Mouse (Mus musculus): ENCODE measurements around the gene Celf5. TPM values are rescaled to one million over a fixed set of nuclear protein-coding genes. Genes with fewer than 3 reads are reported as not detected.

Celf5 gene
- polyA plus RNA-seq, 1 experiment from 2014 or later: 9.7 TPM

DNA sequence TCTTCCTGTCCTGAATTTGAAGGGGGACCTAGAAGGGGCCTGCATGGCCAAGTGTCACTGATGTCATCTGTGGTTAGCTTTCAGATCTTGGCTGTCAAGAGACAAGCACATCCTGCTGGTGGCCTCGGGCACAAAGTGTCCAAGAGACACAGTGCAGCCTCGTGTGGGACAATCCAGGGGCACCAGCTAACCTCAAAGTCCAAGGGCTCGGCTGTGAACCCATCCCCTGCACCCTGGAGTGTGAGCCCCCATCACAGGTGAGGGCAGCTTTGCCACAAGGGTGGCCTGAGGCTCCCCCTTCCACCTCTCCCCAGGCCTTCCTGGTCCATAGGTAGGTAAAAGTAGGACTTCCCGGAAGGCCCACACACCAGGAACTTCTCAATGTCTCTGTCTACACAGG, 19.0 kb downstream of the Celf5 start:
- no peak overlapping the region for H3K27ac ChIP-seq (ENCODE audit: low read depth, low read length)
- H3K9me3 ChIP-seq (ENCODE audit: control insufficient read depth, low read length): no peaks in the 10 kb centered on the region
- H3K4me2 ChIP-seq (ENCODE audit: low read depth, low read length, severe bottlenecking): no peak overlapping the region
- ATAC-seq (replicated peaks; ENCODE audit: low FRiP score) (no peak), DNase-seq (ENCODE audit: low spot score) (peak; percentile 48)
- peaks cover 52% of the 10 kb centered on the region for H3K27me3 ChIP-seq (ENCODE audit: control insufficient read depth, insufficient read depth, low read length)
- peaks cover 9% of the 10 kb centered on the region for H3K4me1 ChIP-seq (replicated peaks; ENCODE audit: control insufficient read depth, insufficient read depth, low read length)
- H3K9ac ChIP-seq (ENCODE audit: low read length): no peak overlapping the region
- no peak overlapping the region for H3K4me3 ChIP-seq (ENCODE audit: low read depth, low read length)
- WGBS: 72% methylated on average over 4 of the region's 4 CpGs
- H3K36me3 ChIP-seq (ENCODE audit: control insufficient read depth, insufficient read depth, low read length): no peaks in the 10 kb centered on the region

DNA sequence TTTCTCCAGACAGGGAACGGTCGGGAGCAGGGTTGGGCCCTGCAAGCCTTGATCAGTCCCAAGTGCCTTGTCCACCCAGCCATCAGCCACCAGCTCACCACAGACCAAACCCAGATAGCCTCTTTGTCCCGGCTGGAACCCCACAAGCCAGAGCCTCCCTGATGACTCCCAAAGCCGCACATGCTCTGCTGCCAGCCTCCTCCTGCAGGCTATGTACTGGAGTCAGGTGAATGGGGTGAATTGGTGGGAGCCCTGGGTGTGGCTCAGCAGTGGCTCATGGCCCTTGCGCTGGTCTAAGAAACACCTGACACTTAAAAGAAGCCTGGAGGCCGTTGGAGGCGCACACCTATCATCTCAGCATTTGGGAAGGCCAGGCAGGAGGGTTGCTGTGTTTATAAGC, 19.6 kb downstream of the Celf5 start:
- Histone ChIP-seq H3K9me3 (ENCODE audit: control insufficient read depth, low read length) (no peaks in the 10 kb centered on the region), H3K4me1 (replicated peaks; ENCODE audit: control insufficient read depth, insufficient read depth, low read length) (peaks cover 9% of the 10 kb centered on the region), H3K9ac (ENCODE audit: low read length) (no peak overlapping the region), H3K27ac (ENCODE audit: low read depth, low read length) (no peak overlapping the region), H3K36me3 (ENCODE audit: control insufficient read depth, insufficient read depth, low read length) (no peaks in the 10 kb centered on the region), H3K4me3 (ENCODE audit: low read depth, low read length) (no peak overlapping the region), H3K4me2 (ENCODE audit: low read depth, low read length, severe bottlenecking) (no peak overlapping the region), H3K27me3 (ENCODE audit: control insufficient read depth, insufficient read depth, low read length) (peaks cover 56% of the 10 kb centered on the region)
- DNase-seq (ENCODE audit: low spot score): no peak
- ATAC-seq (replicated peaks; ENCODE audit: low FRiP score): no peak
- WGBS: 79% methylated on average over 7 of the region's 7 CpGs

DNA sequence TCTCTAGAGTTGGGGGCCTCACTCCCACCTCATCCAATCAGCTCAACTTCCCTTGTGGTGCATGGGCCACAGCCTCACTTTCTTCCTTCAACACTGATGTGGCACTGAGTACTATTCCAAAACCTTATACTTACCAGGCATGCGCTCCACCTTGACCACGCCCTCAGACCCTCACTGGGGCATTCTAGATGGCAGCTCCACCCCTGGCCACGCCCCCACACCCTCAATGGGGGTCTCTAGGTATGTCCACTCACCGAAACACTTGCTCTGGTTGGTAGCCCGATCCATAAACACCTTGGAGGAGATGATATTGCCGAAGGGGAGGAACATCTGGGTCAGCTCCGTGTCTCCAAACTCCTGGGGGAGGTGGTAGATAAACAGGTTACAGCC, 20.1 kb downstream of the Celf5 start:
- Histone ChIP-seq H3K36me3 (ENCODE audit: control insufficient read depth, insufficient read depth, low read length) (no peaks in the 10 kb centered on the region), H3K27ac (ENCODE audit: low read depth, low read length) (no peak overlapping the region), H3K4me2 (ENCODE audit: low read depth, low read length, severe bottlenecking) (no peak overlapping the region), H3K9me3 (ENCODE audit: control insufficient read depth, low read length) (no peaks in the 10 kb centered on the region), H3K4me1 (replicated peaks; ENCODE audit: control insufficient read depth, insufficient read depth, low read length) (peaks cover 9% of the 10 kb centered on the region), H3K27me3 (ENCODE audit: control insufficient read depth, insufficient read depth, low read length) (peaks cover 56% of the 10 kb centered on the region), H3K9ac (ENCODE audit: low read length) (no peak overlapping the region), H3K4me3 (ENCODE audit: low read depth, low read length) (no peak overlapping the region)
- ATAC-seq (replicated peaks; ENCODE audit: low FRiP score) (no peak), DNase-seq (ENCODE audit: low spot score) (no peak)
- 37% methylated on average over 7 of the region's 7 CpGs for WGBS

DNA sequence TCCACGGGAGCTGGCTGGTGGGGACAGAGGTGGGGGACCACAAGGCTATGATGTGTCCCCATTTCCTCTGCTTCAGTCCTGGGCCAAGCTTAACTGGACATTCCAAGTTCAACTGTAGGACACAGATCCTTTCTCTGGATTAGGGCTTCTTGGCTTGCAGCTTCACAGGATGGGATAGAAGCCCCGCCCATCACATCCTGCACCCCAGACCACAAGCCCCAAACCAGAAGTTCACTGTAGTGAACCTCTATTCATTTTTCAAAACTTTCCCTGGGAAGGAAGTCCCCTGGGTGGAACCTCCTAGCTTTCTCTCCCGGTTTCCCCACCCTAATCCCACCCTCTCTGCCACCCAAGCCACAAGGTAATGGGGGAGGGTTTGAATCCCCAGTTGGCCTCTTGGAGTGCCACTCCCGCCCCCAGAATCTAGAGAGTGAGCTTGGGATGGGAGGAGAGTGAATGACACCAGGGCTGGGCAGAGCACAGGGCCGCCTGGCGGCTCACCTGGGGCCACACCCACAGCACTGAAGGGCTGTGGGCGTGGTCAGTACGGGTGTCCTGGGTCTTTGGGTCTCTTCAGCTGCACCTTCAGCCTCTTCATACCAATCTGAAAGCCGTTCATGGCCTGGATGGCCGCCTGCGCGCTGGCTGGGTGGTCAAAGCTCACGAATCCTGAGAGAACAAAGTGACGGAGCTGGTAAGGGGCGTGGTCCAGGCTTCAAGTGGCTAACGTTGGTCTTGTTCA, 20.7 kb downstream of the Celf5 start:
- DNase-seq (ENCODE audit: low spot score): no peak
- H3K4me2 ChIP-seq (ENCODE audit: low read depth, low read length, severe bottlenecking): no peak overlapping the region

DNA sequence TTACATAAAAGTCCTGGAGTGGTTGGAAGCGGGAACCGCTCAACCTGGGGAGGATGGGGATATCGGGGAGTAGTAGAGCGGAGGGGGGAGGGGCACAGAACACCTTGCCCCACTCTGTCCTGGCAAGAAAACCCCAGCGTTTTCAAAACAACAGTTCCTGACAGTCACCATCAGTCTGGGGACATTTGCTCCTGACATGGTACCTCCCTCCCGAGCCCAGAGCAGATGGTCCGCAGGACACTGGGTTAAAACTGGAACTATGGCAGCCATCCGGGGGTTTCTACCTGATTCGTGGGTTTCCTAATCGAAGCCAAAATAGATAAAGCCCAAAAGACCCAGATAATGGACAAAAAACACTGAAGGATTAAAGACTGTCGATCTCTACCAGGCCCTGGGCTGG, 21.6 kb downstream of the Celf5 start:
- no peak for ATAC-seq (replicated peaks; ENCODE audit: low FRiP score)
- Histone ChIP-seq H3K9ac (ENCODE audit: low read length) (no peak overlapping the region), H3K27ac (ENCODE audit: low read depth, low read length) (no peak overlapping the region), H3K4me3 (ENCODE audit: low read depth, low read length) (no peak overlapping the region), H3K27me3 (ENCODE audit: control insufficient read depth, insufficient read depth, low read length) (peaks cover 58% of the 10 kb centered on the region), H3K36me3 (ENCODE audit: control insufficient read depth, insufficient read depth, low read length) (no peaks in the 10 kb centered on the region), H3K4me1 (replicated peaks; ENCODE audit: control insufficient read depth, insufficient read depth, low read length) (peaks cover 9% of the 10 kb centered on the region), H3K9me3 (ENCODE audit: control insufficient read depth, low read length) (no peaks in the 10 kb centered on the region), H3K4me2 (ENCODE audit: low read depth, low read length, severe bottlenecking) (no peak overlapping the region)
- no peak for DNase-seq (ENCODE audit: low spot score)
- WGBS: 38% methylated on average over 11 of the region's 11 CpGs

More for the DNA sequence above, 20.7 kb downstream of the Celf5 start:
- H3K4me3 ChIP-seq (ENCODE audit: low read depth, low read length): no peak overlapping the region
- H3K27ac ChIP-seq (ENCODE audit: low read depth, low read length): no peak overlapping the region
- 5% methylated on average over 16 of the region's 16 CpGs for WGBS
- peaks cover 56% of the 10 kb centered on the region for H3K27me3 ChIP-seq (ENCODE audit: control insufficient read depth, insufficient read depth, low read length)
- H3K9ac ChIP-seq (ENCODE audit: low read length): no peak overlapping the region
- no peaks in the 10 kb centered on the region for H3K36me3 ChIP-seq (ENCODE audit: control insufficient read depth, insufficient read depth, low read length)
- no peaks in the 10 kb centered on the region for H3K9me3 ChIP-seq (ENCODE audit: control insufficient read depth, low read length)
- peaks cover 9% of the 10 kb centered on the region for H3K4me1 ChIP-seq (replicated peaks; ENCODE audit: control insufficient read depth, insufficient read depth, low read length)
- ATAC-seq (replicated peaks; ENCODE audit: low FRiP score): no peak

DNA sequence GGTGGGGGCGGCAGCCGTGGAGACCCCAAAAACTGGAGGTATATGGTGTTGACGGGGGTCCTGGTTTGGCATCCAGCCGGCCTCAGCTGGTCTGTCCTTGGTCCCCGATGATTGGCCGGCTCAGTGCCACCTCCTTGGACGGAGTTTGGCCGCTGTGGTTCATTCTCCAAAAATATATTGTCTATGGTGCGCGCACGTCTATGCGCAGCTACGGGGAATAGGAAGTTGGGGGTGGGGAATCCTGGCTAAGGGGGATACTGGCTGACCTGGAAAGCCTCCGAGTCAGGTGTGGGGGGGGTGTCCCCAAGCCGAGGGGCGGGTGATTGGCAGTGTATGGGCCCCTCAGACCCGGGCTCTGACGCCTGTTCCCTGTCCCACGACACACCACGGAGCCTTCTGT, 22.0 kb downstream of the Celf5 start:
- Histone ChIP-seq H3K27ac (ENCODE audit: low read depth, low read length) (no peak overlapping the region), H3K9me3 (ENCODE audit: control insufficient read depth, low read length) (no peaks in the 10 kb centered on the region), H3K9ac (ENCODE audit: low read length) (no peak overlapping the region), H3K36me3 (ENCODE audit: control insufficient read depth, insufficient read depth, low read length) (no peaks in the 10 kb centered on the region), H3K4me2 (ENCODE audit: low read depth, low read length, severe bottlenecking) (no peak overlapping the region), H3K27me3 (ENCODE audit: control insufficient read depth, insufficient read depth, low read length) (peaks cover 58% of the 10 kb centered on the region), H3K4me1 (replicated peaks; ENCODE audit: control insufficient read depth, insufficient read depth, low read length) (peaks cover 9% of the 10 kb centered on the region), H3K4me3 (ENCODE audit: low read depth, low read length) (no peak overlapping the region)
- no peak for ATAC-seq (replicated peaks; ENCODE audit: low FRiP score)
- whole genome bisulfite sequencing: 19% methylated on average over 20 of the region's 20 CpGs
- no peak for DNase-seq (ENCODE audit: low spot score)

DNA sequence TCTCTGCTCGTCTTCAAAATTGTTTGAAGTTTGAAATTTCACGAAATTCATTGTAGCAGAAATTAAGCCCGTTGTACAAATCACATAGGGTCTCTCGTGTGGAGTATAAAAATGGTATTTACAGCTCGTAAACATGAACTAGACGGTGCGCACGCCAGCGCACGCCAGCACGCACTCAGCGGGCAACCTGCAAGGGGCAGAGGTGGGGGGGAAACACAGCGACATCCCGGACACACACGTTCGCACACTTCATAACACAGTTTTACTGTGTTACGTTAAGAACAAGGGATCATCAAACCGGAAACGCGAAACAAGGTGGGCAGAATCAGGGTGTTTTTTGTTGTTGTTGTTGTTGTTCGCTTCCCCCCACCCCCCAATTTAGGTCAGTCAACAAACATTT, 23.1 kb downstream of the Celf5 start:
- Histone ChIP-seq H3K9ac (ENCODE audit: low read length) (no peak overlapping the region), H3K4me1 (replicated peaks; ENCODE audit: control insufficient read depth, insufficient read depth, low read length) (peaks cover 5% of the 10 kb centered on the region; the same call in 1 of the 2 replicates), H3K9me3 (ENCODE audit: control insufficient read depth, low read length) (no peaks in the 10 kb centered on the region), H3K27me3 (ENCODE audit: control insufficient read depth, insufficient read depth, low read length) (peaks cover 66% of the 10 kb centered on the region), H3K4me3 (ENCODE audit: low read depth, low read length) (no peak overlapping the region), H3K27ac (ENCODE audit: low read depth, low read length) (no peak overlapping the region), H3K36me3 (ENCODE audit: control insufficient read depth, insufficient read depth, low read length) (no peaks in the 10 kb centered on the region), H3K4me2 (ENCODE audit: low read depth, low read length, severe bottlenecking) (no peak overlapping the region)
- DNase-seq (ENCODE audit: low spot score) (no peak), ATAC-seq (replicated peaks; ENCODE audit: low FRiP score) (no peak)
- 69% methylated on average over 21 of the region's 21 CpGs for WGBS

DNA sequence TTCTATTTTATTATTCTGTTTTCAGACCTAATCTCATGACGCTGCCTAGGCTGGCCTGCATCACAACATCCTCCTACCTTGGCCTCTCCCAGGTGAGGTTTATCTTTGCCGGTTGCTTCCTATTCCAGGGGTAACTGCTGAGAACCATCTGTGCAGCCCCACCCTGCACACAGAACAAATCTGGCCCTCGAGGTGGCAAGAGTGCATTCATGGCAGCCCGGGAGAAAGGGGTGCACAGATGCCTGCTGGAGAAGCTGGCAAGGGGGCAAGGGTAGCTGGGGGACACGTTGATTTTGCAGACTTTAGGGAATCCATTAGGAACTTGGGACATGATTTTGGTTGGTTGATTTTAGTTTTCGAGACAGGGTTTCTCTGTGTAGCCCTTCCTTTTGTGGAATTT, 24.2 kb downstream of the Celf5 start:
- peaks cover 65% of the 10 kb centered on the region for H3K27me3 ChIP-seq (ENCODE audit: control insufficient read depth, insufficient read depth, low read length)
- no peak overlapping the region for H3K4me2 ChIP-seq (ENCODE audit: low read depth, low read length, severe bottlenecking)
- no peak overlapping the region for H3K27ac ChIP-seq (ENCODE audit: low read depth, low read length)
- DNase-seq (ENCODE audit: low spot score): no peak
- no peaks in the 10 kb centered on the region for H3K36me3 ChIP-seq (ENCODE audit: control insufficient read depth, insufficient read depth, low read length)
- no peak overlapping the region for H3K9ac ChIP-seq (ENCODE audit: low read length)
- no peaks in the 10 kb centered on the region for H3K4me1 ChIP-seq (replicated peaks; ENCODE audit: control insufficient read depth, insufficient read depth, low read length)
- 84% methylated on average over 6 of the region's 6 CpGs for WGBS
- no peak for ATAC-seq (replicated peaks; ENCODE audit: low FRiP score)
- no peak overlapping the region for H3K4me3 ChIP-seq (ENCODE audit: low read depth, low read length)
- H3K9me3 ChIP-seq (ENCODE audit: control insufficient read depth, low read length): no peaks in the 10 kb centered on the region

DNA sequence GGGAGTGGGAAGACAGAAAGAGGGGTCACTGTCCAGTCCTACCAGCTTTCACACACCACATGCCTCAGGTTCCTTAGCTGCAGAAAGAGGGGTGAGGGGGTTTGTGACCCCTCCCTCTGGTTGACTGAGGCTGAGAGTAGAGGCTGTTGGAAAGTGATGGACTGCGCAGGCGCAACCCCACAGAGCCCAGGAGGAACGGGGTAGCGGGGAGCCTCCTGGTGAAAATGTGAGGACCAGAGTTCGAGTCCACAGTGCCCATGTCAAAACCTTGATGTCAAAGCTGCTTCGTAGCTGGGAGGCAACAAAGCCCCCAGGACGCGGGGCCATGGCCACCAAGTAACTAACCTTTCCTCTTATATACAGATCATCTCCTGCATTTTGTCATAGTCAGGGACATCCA, 24.9 kb downstream of the Celf5 start:
- H3K36me3 ChIP-seq (ENCODE audit: control insufficient read depth, insufficient read depth, low read length): no peaks in the 10 kb centered on the region
- WGBS: 82% methylated on average over 8 of the region's 8 CpGs
- no peaks in the 10 kb centered on the region for H3K9me3 ChIP-seq (ENCODE audit: control insufficient read depth, low read length)
- no peaks in the 10 kb centered on the region for H3K4me1 ChIP-seq (replicated peaks; ENCODE audit: control insufficient read depth, insufficient read depth, low read length)
- no peak for ATAC-seq (replicated peaks; ENCODE audit: low FRiP score)
- no peak overlapping the region for H3K4me3 ChIP-seq (ENCODE audit: low read depth, low read length)
- DNase-seq (ENCODE audit: low spot score): peak; percentile 50
- H3K9ac ChIP-seq (ENCODE audit: low read length): no peak overlapping the region
- no peak overlapping the region for H3K27ac ChIP-seq (ENCODE audit: low read depth, low read length)
- H3K27me3 ChIP-seq (ENCODE audit: control insufficient read depth, insufficient read depth, low read length): peaks cover 65% of the 10 kb centered on the region
- no peak overlapping the region for H3K4me2 ChIP-seq (ENCODE audit: low read depth, low read length, severe bottlenecking)
